ENCODE assay signal across 8 mouse cellular contexts in the genomic region with DNA sequence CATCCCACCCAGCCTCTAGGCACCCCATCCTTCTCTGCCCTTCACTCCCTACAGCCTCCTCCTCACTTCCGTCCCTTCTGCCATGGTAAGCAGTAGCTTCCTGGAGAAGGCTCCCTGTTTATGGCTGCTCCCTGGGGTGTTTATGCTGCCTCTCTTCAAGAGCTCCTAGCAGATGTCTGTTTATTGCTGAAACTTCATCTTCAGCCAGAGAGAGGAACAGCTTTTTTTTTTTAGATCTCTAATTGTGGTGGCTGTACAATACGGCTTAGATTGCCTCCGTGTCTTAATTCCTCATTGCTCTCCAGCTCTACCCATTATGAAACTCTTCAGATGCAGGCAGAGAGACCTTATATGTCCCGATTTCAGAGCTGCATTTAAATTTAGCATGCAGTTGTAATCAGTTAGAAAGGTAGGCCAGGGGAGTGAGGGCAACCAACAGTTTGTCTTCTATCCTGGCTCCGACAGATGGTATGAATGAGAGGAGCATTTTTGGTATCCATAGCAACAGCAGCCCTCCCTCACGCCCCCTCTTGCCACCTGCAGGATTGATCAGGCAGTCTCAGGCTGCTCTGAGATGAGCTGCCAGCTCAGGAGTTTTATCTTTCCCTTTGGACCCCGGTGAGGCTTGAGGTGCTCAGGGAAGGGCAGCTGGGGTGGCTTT. TPM values are rescaled to one million over a fixed set of nuclear protein-coding genes. Genes with fewer than 3 reads are reported as not detected.
A peak's percentile ranks its signal among the peaks of the same experiment; 100 is the strongest.
DNase-seq lines count a peak whose midpoint lies in the region; ATAC-seq and TF ChIP-seq lines count a peak whose summit lies in the region.
"Had no signal": no experiment of that assay in that cellular context is flagged by ENCODE, and none has a peak within 500 bp of the region (broad histone marks: within the 10 kb centered on the region; RNA-seq: fewer than 3 reads in every experiment).

No protein-coding gene starts in this region.

- peaks cover 20% of the 10 kb centered on the region for H3K4me1 ChIP-seq in hindbrain, postnatal 0 days (ENCODE audit: insufficient read depth, low read length)
- H3K4me1 ChIP-seq: liver, embryonic 13.5 days had no signal

- peak; percentile 80 for DNase-seq in cerebellum, adult 9-10 months
- peak; percentile 60 for DNase-seq in embryo, embryonic 11 days
- DNase-seq in hindbrain, postnatal 0 days (ENCODE audit: low spot score): peak; percentile 82
- peak; percentile 69 for DNase-seq in lung, postnatal 10 days
- DNase-seq in right cerebral cortex, postnatal 36 days (ENCODE audit: low spot score in 2 of 2): peak; percentile 75 to 85
- no peak for DNase-seq in adrenal gland, adult 18-20 months (ENCODE audit: low spot score in 2 of 2)
- DNase-seq: liver, embryonic 13.5 days had no signal

- peak; percentile 68 for ATAC-seq in hindbrain, postnatal 0 days
- ATAC-seq in CD4-positive, CD25-positive, alpha-beta regulatory T cell, adult 4 months: no peak

- H3K27me3 ChIP-seq in hindbrain, postnatal 0 days (ENCODE audit: insufficient read depth, low read length): 0 out of 2 replicates have a peak, but pooled peaks cover 3% of the 10 kb centered on the region
- H3K27me3 ChIP-seq: liver, embryonic 13.5 days had no signal

- H3K9me3 ChIP-seq in hindbrain, postnatal 0 days (ENCODE audit: low read length): no peaks in the 10 kb centered on the region
- H3K9me3 ChIP-seq: liver, embryonic 13.5 days had no signal

- TF ChIP-seq CTCF in hindbrain, postnatal 0 days (IDR thresholded peaks at IDR 0.05; ENCODE audit: low read depth): peak; percentile 55

- H3K27ac ChIP-seq in hindbrain, postnatal 0 days: peak overlapping the region; percentile 12; the same call in 1 of the 2 replicates
- H3K27ac ChIP-seq: liver, embryonic 13.5 days had no signal

- H3K9ac ChIP-seq in hindbrain, postnatal 0 days (replicated peaks; ENCODE audit: low read length): no peak overlapping the region
- H3K9ac ChIP-seq: liver, embryonic 13.5 days had no signal

- 18% methylated on average over 7 of the region's 7 CpGs for WGBS in hindbrain, postnatal 0 days

- no peak overlapping the region for H3K4me2 ChIP-seq in hindbrain, postnatal 0 days (ENCODE audit: low read depth, low read length)
- H3K4me2 ChIP-seq: liver, embryonic 13.5 days had no signal

- H3K4me3 ChIP-seq in hindbrain, postnatal 0 days (ENCODE audit: low read length): no peak overlapping the region
- H3K4me3 ChIP-seq: liver, embryonic 13.5 days had no signal

- H3K36me3 ChIP-seq in hindbrain, postnatal 0 days (ENCODE audit: insufficient read depth, low read length): no peaks in the 10 kb centered on the region
- H3K36me3 ChIP-seq: liver, embryonic 13.5 days had no signal

RNA-seq across cellular contexts. Expression of a gene that starts 7.8 kb away (rescaled TPM):
- total RNA-seq in hindbrain, postnatal 0 days (2014; rRNA removed): 12.8 and 16.5 TPM in 2 replicates
- polyA plus RNA-seq in hindbrain, postnatal 0 days (2015; fragmentation: Nextera tagmentation; extraction: Ambion mirVana): 6.4 and 6.5 TPM in 2 replicates
- total RNA-seq in adrenal gland, adult 18-20 months (2021): 10 to 100 TPM in 1 of 2 experiments, 1 to 10 TPM in 1; 9.1 to 17.9 TPM
- 1 to 10 TPM; 2.1 to 2.4 TPM for polyA plus RNA-seq in CD4-positive, CD25-positive, alpha-beta regulatory T cell, adult 4 months (2017; shearing (Covaris generic))

Comparison
In these comparisons a context has a peak if more than half of its experiments do, and no peak if none do; other contexts are left out.
1. DNase-seq: peak in cerebellum, adult 9-10 months (single experiment), embryo, embryonic 11 days (single experiment), hindbrain, postnatal 0 days (single experiment), lung, postnatal 10 days (single experiment) and right cerebral cortex, postnatal 36 days (2 of 2); none in adrenal gland, adult 18-20 months (0 of 2).